Mouse (Mus musculus): ENCODE data around the gene Grik4. TPM values are rescaled to one million over a fixed set of nuclear protein-coding genes. Genes with fewer than 3 reads are reported as not detected.
A peak's percentile ranks its signal among the peaks of the same experiment; 100 is the strongest.

Grik4 gene
- total RNA-seq, 1 experiment from 2014 or later = not detected

- no peak for ATAC-seq (replicated peaks; ENCODE audit: low read depth, poor library complexity, severe bottlenecking)
These were observed 79.1 kb downstream of the Grik4 start for GRCm38 (mm10) chr9:42865036-42865829.

DNA sequence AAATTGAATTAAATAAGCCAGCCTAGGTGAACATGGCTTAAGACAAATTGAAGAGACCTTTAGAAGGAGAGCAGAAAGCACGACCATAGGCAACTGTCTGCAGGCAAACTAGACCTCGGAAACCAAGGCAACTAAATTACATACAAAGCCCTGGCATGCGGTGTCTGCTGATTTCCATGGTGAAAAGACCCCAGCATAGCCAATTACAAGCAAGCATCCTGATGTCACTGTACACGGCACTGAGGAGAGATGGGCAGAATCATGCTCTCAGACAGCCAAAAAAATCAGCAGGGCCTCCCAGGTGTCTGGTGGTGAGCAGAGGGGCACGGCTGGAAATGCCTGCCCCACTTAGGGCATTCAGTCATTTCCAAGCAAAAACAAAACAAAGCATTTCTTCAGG is 80.9 kb downstream of the Grik4 start:
- no peak for ATAC-seq (replicated peaks; ENCODE audit: low read depth, poor library complexity, severe bottlenecking)

GRCm38 (mm10) chr9:42861711-42862110 is 82.6 kb downstream of the Grik4 start:
- no peak for ATAC-seq (replicated peaks; ENCODE audit: low read depth, poor library complexity, severe bottlenecking)

- ATAC-seq (replicated peaks; ENCODE audit: low read depth, poor library complexity, severe bottlenecking) = no peak
These were observed 83.1 kb downstream of the Grik4 start for GRCm38 (mm10) chr9:42861238-42861637.

DNA sequence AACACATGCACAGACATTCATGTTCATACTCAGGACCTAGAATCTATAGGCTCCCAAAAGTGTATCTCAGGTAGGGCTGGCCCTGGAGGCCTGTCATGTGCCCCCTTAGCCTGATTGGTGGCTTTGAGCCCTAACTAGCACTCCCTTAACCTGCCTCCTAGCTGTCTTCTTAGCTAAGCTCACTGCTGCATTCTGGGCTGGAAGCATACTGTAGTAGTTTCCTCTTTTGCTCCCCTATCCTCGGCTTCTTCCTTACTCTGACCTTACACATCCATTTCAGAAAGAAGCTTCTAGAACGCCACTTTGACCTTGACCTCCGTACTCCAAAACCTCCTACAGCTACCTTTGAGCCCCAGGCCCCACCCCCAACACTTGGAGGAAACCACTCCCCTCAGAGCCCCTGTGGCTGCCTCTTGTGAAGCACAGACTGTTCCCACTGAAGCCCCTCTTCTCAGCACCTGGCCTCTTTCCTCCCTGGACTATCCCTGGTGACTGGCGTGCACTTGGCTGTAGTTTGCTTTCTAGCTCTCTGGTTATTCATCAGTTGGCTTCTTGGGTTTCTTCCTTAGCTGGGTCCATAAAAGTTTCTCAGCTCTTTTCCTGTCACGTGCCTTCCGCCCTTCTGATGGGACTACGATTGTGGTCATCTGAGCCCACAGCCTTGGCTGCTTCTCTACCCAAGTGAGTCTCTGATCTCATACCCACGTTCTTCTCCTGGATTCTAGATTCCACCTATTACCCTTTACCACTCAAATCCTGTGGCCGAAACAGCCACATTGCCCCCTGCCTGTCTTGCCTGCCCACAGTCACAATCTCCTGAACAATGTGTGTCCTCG is 84.1 kb downstream of the Grik4 start:
- ATAC-seq (replicated peaks; ENCODE audit: low read depth, poor library complexity, severe bottlenecking) = peak; percentile 70

DNA sequence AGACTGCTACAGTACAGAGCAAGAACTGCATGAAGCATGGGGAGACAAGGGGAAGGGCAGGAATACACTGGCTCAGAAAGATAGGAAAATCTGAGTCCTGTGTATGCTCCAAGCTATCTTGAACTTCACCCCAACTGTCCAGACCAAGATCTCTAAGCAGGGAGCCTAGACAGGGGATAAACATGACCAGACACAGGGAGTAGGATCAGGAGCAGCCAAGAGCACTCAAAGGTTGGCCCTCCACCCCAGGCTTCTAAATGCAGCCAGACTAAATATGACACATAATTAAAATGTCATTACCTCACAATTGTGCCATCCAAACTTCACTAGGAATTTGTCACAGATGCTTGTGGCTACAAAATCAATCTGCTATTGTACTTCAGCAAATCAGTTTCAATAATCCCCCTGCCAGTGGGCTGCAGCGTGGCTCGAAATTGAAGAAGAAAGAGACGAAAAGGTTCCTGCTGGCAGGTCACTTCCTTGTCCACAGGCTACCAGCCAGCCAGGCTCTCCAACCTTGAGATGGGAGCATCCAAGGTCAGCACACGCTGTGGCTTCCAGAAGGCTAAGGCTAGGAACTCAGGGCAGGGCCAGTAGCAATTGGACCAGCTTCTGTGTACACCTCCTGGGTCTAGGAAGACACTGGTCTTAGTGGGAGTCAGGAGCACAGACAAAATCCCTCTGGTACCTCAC is 85.1 kb downstream of the Grik4 start:
- no peak for ATAC-seq (replicated peaks; ENCODE audit: low read depth, poor library complexity, severe bottlenecking)

DNA sequence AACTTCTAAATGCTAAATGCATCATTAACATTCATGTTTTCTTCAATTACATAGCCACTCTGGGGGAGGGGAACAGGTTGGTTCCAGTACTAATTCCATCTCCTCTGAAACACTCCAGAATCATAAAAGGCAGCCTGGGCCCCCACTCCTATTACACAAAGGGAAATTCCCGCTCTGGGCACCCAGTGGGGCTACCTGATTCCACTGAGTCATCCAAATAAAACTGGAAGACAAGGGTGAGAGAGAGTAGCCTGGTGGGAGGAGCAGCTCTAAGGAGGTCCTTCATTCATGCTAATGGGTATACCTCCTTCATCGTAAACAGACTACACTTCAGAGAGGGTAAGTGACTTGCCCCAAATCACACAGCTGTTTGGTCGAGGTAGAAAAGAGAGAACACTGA is 85.7 kb downstream of the Grik4 start:
- ATAC-seq (replicated peaks; ENCODE audit: low read depth, poor library complexity, severe bottlenecking) = no peak

DNA sequence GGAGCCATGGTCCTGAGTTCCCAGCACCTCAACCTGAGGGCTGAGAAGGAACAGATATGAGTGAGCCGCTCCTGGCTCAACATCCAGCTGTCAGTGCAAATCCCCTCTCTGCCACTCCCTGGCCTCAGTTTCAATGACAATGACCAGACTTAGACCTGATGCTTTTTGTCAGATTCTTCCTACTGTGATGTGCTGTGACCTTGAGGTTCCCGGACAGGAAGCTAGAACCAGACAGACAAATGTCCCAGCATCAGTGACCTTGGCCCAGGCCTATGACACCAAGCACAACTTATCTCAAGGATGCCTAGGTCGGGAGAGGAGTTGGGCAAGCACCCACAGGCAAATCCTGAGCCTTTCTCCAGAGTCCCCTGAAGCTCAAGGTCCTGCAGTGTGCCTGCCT is 86.5 kb downstream of the Grik4 start:
- ATAC-seq (replicated peaks; ENCODE audit: low read depth, poor library complexity, severe bottlenecking) = no peak

DNA sequence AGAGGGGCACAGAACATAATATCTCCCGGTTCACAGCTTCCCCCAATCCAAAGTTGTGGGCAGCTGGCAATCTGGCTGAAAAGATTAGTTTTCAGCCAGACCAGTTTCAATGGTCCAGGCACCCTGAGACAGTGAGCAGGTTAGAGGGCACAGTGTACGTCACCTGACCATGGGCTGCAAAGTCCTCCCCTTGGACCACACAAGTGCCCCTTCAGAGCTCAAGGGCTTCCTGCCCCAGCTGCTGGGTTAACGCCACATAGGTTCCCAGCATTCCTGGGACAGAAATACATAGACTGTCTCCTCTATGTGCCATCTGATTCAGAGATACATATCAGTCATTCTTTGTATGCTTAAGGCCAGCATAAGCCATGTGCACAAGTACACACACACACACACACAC is 91.2 kb downstream of the Grik4 start:
- no peak for ATAC-seq (replicated peaks; ENCODE audit: low read depth, poor library complexity, severe bottlenecking)

- no peak for ATAC-seq (replicated peaks; ENCODE audit: low read depth, poor library complexity, severe bottlenecking)
These were observed 94.2 kb downstream of the Grik4 start for GRCm38 (mm10) chr9:42850063-42850462.

DNA sequence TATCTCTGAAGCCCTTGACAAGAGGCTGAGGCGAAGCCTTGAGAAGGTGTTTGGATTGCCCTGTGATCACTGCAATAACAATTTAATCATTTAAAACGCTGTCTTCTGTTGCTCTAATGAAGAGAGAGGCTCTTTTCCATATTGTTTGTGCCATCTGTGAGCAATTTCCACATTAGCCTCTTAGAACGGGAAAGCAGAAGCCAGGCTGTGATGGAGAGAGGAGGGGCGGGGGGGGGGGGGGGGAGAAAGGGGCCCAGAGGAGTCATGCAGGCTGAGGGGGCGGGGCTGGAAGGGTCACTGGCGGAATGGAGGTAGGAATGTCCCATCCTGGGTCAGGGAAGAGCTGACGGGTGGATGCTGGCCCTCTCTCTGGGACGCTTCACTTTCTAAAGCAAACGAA is 96.2 kb downstream of the Grik4 start:
- ATAC-seq (replicated peaks; ENCODE audit: low read depth, poor library complexity, severe bottlenecking) = no peak

GRCm38 (mm10) chr9:42846676-42847425 is 97.4 kb downstream of the Grik4 start:
- ATAC-seq (replicated peaks; ENCODE audit: low read depth, poor library complexity, severe bottlenecking) = no peak

DNA sequence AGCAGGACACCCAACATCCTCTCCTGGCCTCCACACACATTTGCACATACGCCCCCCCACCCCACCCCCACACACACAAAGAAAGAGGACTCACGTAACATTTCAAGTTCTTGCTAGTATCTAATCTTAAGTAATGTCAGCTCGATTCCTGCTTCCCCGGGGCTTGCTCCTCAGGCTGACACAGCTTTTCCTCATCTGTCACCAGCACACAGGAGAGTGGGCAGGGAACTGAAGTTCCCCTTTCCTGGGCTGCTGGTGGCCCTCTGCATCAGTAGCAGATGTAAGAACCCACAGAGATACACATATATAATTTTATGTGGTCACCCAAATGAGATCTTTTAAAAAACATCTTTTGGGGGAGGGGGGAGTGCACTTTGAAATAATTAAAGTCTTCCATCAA is 98.2 kb downstream of the Grik4 start:
- ATAC-seq (replicated peaks; ENCODE audit: low read depth, poor library complexity, severe bottlenecking) = peak; percentile 86

- no peak for ATAC-seq (replicated peaks; ENCODE audit: low read depth, poor library complexity, severe bottlenecking)
These were observed 100.0 kb downstream of the Grik4 start for GRCm38 (mm10) chr9:42844301-42844700.

- ATAC-seq (replicated peaks; ENCODE audit: low read depth, poor library complexity, severe bottlenecking) = peak; percentile 91
These were observed 106.0 kb downstream of the Grik4 start for GRCm38 (mm10) chr9:42838299-42838698.

- peak; percentile 66 for ATAC-seq (replicated peaks; ENCODE audit: low read depth, poor library complexity, severe bottlenecking)
These were observed 106.8 kb downstream of the Grik4 start for GRCm38 (mm10) chr9:42837498-42837897.

DNA sequence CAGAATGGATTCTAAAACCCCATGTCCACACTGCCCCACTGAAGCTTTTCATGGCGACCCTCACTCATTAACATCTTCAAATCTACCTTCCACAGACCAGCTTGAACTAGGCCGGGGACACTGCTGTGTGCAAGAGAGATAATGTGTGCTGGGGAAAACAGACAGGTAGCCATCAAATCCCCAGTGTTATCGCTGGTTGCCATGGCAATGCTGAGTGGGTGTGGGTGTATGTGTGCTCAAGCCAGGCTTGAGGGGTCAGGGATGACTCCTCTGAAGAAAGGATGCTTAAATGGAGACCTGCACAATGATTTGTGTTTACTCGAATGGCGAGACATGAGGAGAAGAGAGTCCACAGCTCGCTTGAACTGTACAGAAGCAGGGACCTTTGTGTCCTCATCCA is 112.7 kb downstream of the Grik4 start:
- no peak for ATAC-seq (replicated peaks; ENCODE audit: low read depth, poor library complexity, severe bottlenecking)

DNA sequence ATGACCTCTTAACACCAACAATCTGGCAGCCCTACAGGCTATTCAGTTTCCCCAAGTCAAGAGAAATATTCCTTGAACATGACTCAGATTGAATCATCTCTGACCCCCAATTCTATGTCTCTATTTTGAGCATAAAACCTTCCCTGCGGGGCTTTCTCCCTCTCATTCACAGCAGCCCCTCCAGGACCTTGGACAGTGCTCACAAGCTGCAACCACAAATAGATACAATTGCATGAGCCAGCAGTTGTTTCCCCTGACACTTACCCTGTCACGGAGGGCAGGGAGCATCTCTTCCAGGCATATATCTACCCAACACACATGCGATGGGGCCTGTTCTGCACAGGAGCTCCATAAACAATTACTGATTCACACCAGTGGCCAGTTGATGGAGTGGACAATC is 125.0 kb downstream of the Grik4 start:
- ATAC-seq (replicated peaks; ENCODE audit: low read depth, poor library complexity, severe bottlenecking) = peak; percentile 60

GRCm38 (mm10) chr9:42816815-42817214 is 127.5 kb downstream of the Grik4 start:
- no peak for ATAC-seq (replicated peaks; ENCODE audit: low read depth, poor library complexity, severe bottlenecking)

- no peak for ATAC-seq (replicated peaks; ENCODE audit: low read depth, poor library complexity, severe bottlenecking)
These were observed 135.1 kb downstream of the Grik4 start for GRCm38 (mm10) chr9:42809146-42809545.

Data from common myeloid progenitor, adult 5-6 weeks (primary cell).